8 mouse cellular contexts compared by ENCODE assay signal in genomic region chr8:94771941-94772670, GRCm38 (mm10). TPM values are rescaled to one million over a fixed set of nuclear protein-coding genes. Genes with fewer than 3 reads are reported as not detected.
DNase-seq lines count a peak whose midpoint lies in the region; ATAC-seq lines count a peak whose summit lies in the region.

TSS of gene Cx3cl1 (plus strand) at chr8:94772009.

- no peak within 1 kb of the TSS for H3K27ac ChIP-seq in liver, embryonic 16.5 days (ENCODE audit: low read length)

- 1% methylated on average over 38 of the region's 38 CpGs for WGBS in liver, embryonic 16.5 days (ENCODE audit: insufficient replicate concordance)

- peak; percentile 53; the same call in 1 of the 2 replicates for ATAC-seq in liver, embryonic 16.5 days (ENCODE audit: low read depth)

- H3K4me2 ChIP-seq in liver, embryonic 16.5 days (ENCODE audit: low read depth, low read length): peak within 1 kb of the TSS; percentile 59

- H3K9me3 ChIP-seq in liver, embryonic 16.5 days (replicated peaks; ENCODE audit: control insufficient read depth, low read length): no peaks in the 10 kb centered on the region

- peak within 1 kb of the TSS; percentile 44 for H3K4me3 ChIP-seq in liver, embryonic 16.5 days (ENCODE audit: low read depth, low read length)

- H3K4me1 ChIP-seq in liver, embryonic 16.5 days (ENCODE audit: control insufficient read depth, low read depth, low read length): peaks cover 13% of the 10 kb centered on the region

- H3K9ac ChIP-seq in liver, embryonic 16.5 days (ENCODE audit: low read depth, low read length): 0 out of 2 replicates have a peak within 1 kb of the TSS, but pooled peaks have one; percentile 5

- intact Hi-C loops in heart, postnatal 25 days (cut with DNase I): loop anchor here (5.0 kb wide), 1 partner anchor 60 kb away; no protein-coding TSS in a partner anchor

- peak; percentile 90 for DNase-seq in ES-CJ7 (ENCODE audit: low read depth, low spot score)
- peak; percentile 76 for DNase-seq in cerebellum, adult 8-10 months
- peak; percentile 63 for DNase-seq in forelimb bud, embryonic 11.5 days (ENCODE audit: low read depth, low spot score)
- DNase-seq in heart, postnatal 25 days (ENCODE audit: low spot score): peak; percentile 69
- DNase-seq in layer of hippocampus, adult 18-20 months (ENCODE audit: low spot score in 2 of 2): peak; percentile 88 to 94
- DNase-seq in ovary, adult 18-20 months (ENCODE audit: low spot score): peak; percentile 88
- peak; percentile 50 to 79 for DNase-seq in urinary bladder, postnatal 36 days (ENCODE audit: low spot score in 2 of 2)

- H3K27me3 ChIP-seq in liver, embryonic 16.5 days (ENCODE audit: control insufficient read depth, insufficient read depth, low read depth, low read length): peaks cover 59% of the 10 kb centered on the region

- H3K36me3 ChIP-seq in liver, embryonic 16.5 days (ENCODE audit: control insufficient read depth, insufficient read depth): no peaks in the 10 kb centered on the region

RNA-seq across cellular contexts. Expression of gene Cx3cl1, which starts in this region (rescaled TPM):
- total RNA-seq in heart, postnatal 25 days (2021): 1 to 10 TPM; 2.2 to 4.0 TPM
- 100 to 1,000 TPM; 400 to 401 TPM for total RNA-seq in layer of hippocampus, adult 18-20 months (2021)
- 0.47 and 0.71 TPM in 2 replicates for polyA plus RNA-seq in liver, embryonic 16.5 days (2015; fragmentation: Nextera tagmentation; extraction: Ambion mirVana)

Comparison
In these comparisons a context has a peak if more than half of its experiments do, and no peak if none do; other contexts are left out.
1. RNA of gene Cx3cl1 (total RNA-seq): 400 to 401 TPM in layer of hippocampus, adult 18-20 months; 2.2 to 4.0 TPM in heart, postnatal 25 days; every median in the first group is over 10 times any median in the second.
2. Peak in ATAC-seq, H3K4me3 ChIP-seq, H3K9ac ChIP-seq and H3K4me2 ChIP-seq in liver, embryonic 16.5 days; RNA of the gene not detected or under 1 TPM.
3. Peak in every context shown above with its lines, with median percentiles within 50 percentile points of each other: DNase-seq.